7 mouse cellular contexts compared by ENCODE assay signal in genomic region chr12:112473777-112474176, GRCm38 (mm10). TPM values are rescaled to one million over a fixed set of nuclear protein-coding genes. Genes with fewer than 3 reads are reported as not detected.
A peak's percentile ranks its signal among the peaks of the same experiment; 100 is the strongest.
DNase-seq lines count a peak whose midpoint lies in the region; ATAC-seq lines count a peak whose summit lies in the region.

No protein-coding gene starts in this region.

- peak; percentile 79 for ATAC-seq in common myeloid progenitor, adult 5-6 weeks (replicated peaks; ENCODE audit: low read depth, poor library complexity, severe bottlenecking)
- peak; percentile 77 for ATAC-seq in intestine, embryonic 16.5 days
- peak; percentile 76 for ATAC-seq in midbrain, embryonic 13.5 days

- WGBS in intestine, embryonic 16.5 days = 22% methylated on average over 9 of the region's 9 CpGs
- 16% methylated on average over 9 of the region's 9 CpGs for WGBS in midbrain, embryonic 13.5 days

- H3K36me3 ChIP-seq in intestine, embryonic 16.5 days (ENCODE audit: control insufficient read depth, insufficient read depth, low read length) = no peaks in the 10 kb centered on the region
- H3K36me3 ChIP-seq in midbrain, embryonic 13.5 days = no peaks in the 10 kb centered on the region

- H3K27ac ChIP-seq in intestine, embryonic 16.5 days (ENCODE audit: low read length) = no peak overlapping the region
- H3K27ac ChIP-seq in midbrain, embryonic 13.5 days = no peak overlapping the region

- no peaks in the 10 kb centered on the region for H3K9me3 ChIP-seq in intestine, embryonic 16.5 days (ENCODE audit: control insufficient read depth, low read length)
- H3K9me3 ChIP-seq in midbrain, embryonic 13.5 days = no peaks in the 10 kb centered on the region

- H3K4me3 ChIP-seq in intestine, embryonic 16.5 days (ENCODE audit: low read length) = no peak overlapping the region
- no peak overlapping the region for H3K4me3 ChIP-seq in midbrain, embryonic 13.5 days (replicated peaks)

- no peak overlapping the region for H3K9ac ChIP-seq in intestine, embryonic 16.5 days (ENCODE audit: low read depth, low read length)
- no peak overlapping the region for H3K9ac ChIP-seq in midbrain, embryonic 13.5 days (replicated peaks)

- intact Hi-C loops in left cerebral cortex, postnatal 14 days (cut with DNase I) = loop anchor here (1.0 kb wide), 1 partner anchor 328 kb away; no protein-coding TSS in a partner anchor

- peak; percentile 81 to 94 for DNase-seq in adrenal gland, adult (ENCODE audit: inconsistent age in 2 of 2, low spot score in 1 of 2)
- peak; percentile 92 for DNase-seq in gastrocnemius, postnatal 10 days
- DNase-seq in left cerebral cortex, postnatal 14 days (ENCODE audit: low spot score in 2 of 2) = peak; percentile 67 to 88
- DNase-seq in spleen, adult 18-20 months = peak; percentile 29 to 68

- H3K4me2 ChIP-seq in intestine, embryonic 16.5 days (ENCODE audit: low read depth, low read length) = no peak overlapping the region
- H3K4me2 ChIP-seq in midbrain, embryonic 13.5 days (replicated peaks) = no peak overlapping the region

- no peaks in the 10 kb centered on the region; the same call in 1 of the 2 replicates for H3K27me3 ChIP-seq in intestine, embryonic 16.5 days (replicated peaks; ENCODE audit: control insufficient read depth, insufficient read depth, low read length)
- H3K27me3 ChIP-seq in midbrain, embryonic 13.5 days = peaks cover 52% of the 10 kb centered on the region

- no peaks in the 10 kb centered on the region for H3K4me1 ChIP-seq in intestine, embryonic 16.5 days (ENCODE audit: control insufficient read depth, insufficient read depth, low read length)
- H3K4me1 ChIP-seq in midbrain, embryonic 13.5 days (replicated peaks) = peaks cover 40% of the 10 kb centered on the region

RNA-seq across cellular contexts. Expression of gene A530016L24Rik, which starts 15.5 kb away (rescaled TPM):
- total RNA-seq in common myeloid progenitor, adult 5-6 weeks (2017) = not detected in 2 replicates
- total RNA-seq in gastrocnemius, postnatal 10 days (2021) = 1 to 10 TPM; 2.1 to 2.4 TPM
- 0.10 and 0.18 TPM in 2 replicates for polyA plus RNA-seq in intestine, embryonic 16.5 days (2015; fragmentation: Nextera tagmentation; extraction: Ambion mirVana)
- under 1 TPM; 0.33 to 0.44 TPM for total RNA-seq in left cerebral cortex, postnatal 14 days (2021)
- polyA plus RNA-seq in midbrain, embryonic 13.5 days (2015; fragmentation: Nextera tagmentation; extraction: Ambion mirVana) = 0.09 and 0.15 TPM in 2 replicates

RNA-seq across cellular contexts. Expression of gene Tmem179, which starts 42.8 kb away (rescaled TPM):
- total RNA-seq in common myeloid progenitor, adult 5-6 weeks (2017) = not detected in 2 replicates
- under 1 TPM; 0.20 to 0.52 TPM for total RNA-seq in gastrocnemius, postnatal 10 days (2021)
- polyA plus RNA-seq in intestine, embryonic 16.5 days (2015; fragmentation: Nextera tagmentation; extraction: Ambion mirVana) = 2.5 and 2.8 TPM in 2 replicates
- 100 to 1,000 TPM; 138 to 146 TPM for total RNA-seq in left cerebral cortex, postnatal 14 days (2021)
- polyA plus RNA-seq in midbrain, embryonic 13.5 days (2015; fragmentation: Nextera tagmentation; extraction: Ambion mirVana) = 35.3 and 36.9 TPM in 2 replicates

Comparison
In these comparisons a context has a peak if more than half of its experiments do, and no peak if none do; other contexts are left out.
1. RNA of gene Tmem179, which starts 42.8 kb away (total RNA-seq): 138 to 146 TPM in left cerebral cortex, postnatal 14 days; 0.20 to 0.52 TPM in gastrocnemius, postnatal 10 days and not detected in common myeloid progenitor, adult 5-6 weeks; every median in the first group is over 10 times any median in the second.
2. Peak in every context shown above with its lines, with median percentiles within 50 percentile points of each other: DNase-seq and ATAC-seq.